Mouse (Mus musculus): ENCODE data around the gene Mon1a. TPM values are rescaled to one million over a fixed set of nuclear protein-coding genes. Genes with fewer than 3 reads are reported as not detected.

The Mon1a gene
- total RNA-seq (2012; rRNA removed), result 4.7 and 5.4 TPM in 2 replicates

DNA sequence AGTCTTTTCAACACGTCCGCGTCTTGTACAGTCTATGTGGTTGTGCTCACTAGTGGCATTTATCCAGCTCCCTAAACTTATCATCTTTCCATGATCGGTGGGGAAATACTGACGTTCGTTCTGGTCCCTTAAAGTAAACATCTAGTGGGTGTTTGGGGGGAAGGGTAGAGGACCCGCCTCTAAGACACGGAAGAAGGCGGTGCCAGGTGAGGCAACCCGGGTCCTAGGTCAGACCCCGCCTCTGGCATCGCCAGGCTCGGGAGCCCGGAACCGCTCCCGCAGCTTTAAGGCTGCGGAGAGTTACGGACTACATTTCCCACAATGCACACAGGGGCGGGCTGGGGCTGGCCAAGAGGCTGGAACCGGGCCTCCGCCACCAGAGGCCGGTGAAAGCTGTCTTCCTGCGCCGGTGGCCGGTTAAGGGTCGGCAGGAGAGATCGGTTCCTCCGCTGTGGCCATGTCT, at the start of gene Mon1a:
Gene Mon1a, plus strand, starts transcription at position 348 of the 463 bp plus-strand sequence.
- H3K27ac ChIP-seq (ENCODE audit: insufficient read depth, low read depth, low read length, poor library complexity, severe bottlenecking), result no peak within 1 kb of the TSS
- peak within 1 kb of the TSS; percentile 45; the same call in 1 of the 2 replicates for H3K9ac ChIP-seq (ENCODE audit: insufficient read depth, low read depth, low read length, poor library complexity, severe bottlenecking)
- H3K36me3 ChIP-seq (ENCODE audit: control insufficient read depth, insufficient read depth, low read length, poor library complexity, severe bottlenecking), result no peaks in the 10 kb centered on the region
- DNase-seq (ENCODE audit: low read depth, low spot score), result peak; percentile 77
- no peaks in the 10 kb centered on the region for H3K9me3 ChIP-seq (ENCODE audit: control insufficient read depth, insufficient read depth, low read depth, low read length)
- no peaks in the 10 kb centered on the region for H3K4me1 ChIP-seq (ENCODE audit: control insufficient read depth in 2 of 2, insufficient read depth in 2 of 2, low read length in 2 of 2, poor library complexity in 1 of 2)
- no peak for TF ChIP-seq ZNF384 (IDR thresholded peaks at IDR 0.05; ENCODE audit: low read depth, low read length)
- TF ChIP-seq HCFC1 (IDR thresholded peaks at IDR 0.05; ENCODE audit: borderline replicate concordance, insufficient read depth, low read length), result peak; percentile 89
- no peak for TF ChIP-seq ZC3H11A (IDR thresholded peaks at IDR 0.05; ENCODE audit: borderline replicate concordance, low read depth, low read length)
- peak within 1 kb of the TSS; percentile 71 to 80 for H3K4me3 ChIP-seq (ENCODE audit: insufficient read depth in 1 of 2, low read depth in 1 of 2, low read length in 2 of 2, poor library complexity in 1 of 2, severe bottlenecking in 1 of 2)
- in situ Hi-C loops (cut with MboI; ENCODE audit: low sequenced_read_pairs in 2 of 2, unreplicated experiment in 2 of 2), result no loop called here

- Histone ChIP-seq H3K4me1 (ENCODE audit: control insufficient read depth in 2 of 2, insufficient read depth in 2 of 2, low read length in 2 of 2, poor library complexity in 1 of 2) (no peaks in the 10 kb centered on the region), H3K4me3 (ENCODE audit: insufficient read depth in 1 of 2, low read depth in 1 of 2, low read length in 2 of 2, poor library complexity in 1 of 2, severe bottlenecking in 1 of 2) (no peak overlapping the region), H3K27ac (ENCODE audit: insufficient read depth, low read depth, low read length, poor library complexity, severe bottlenecking) (no peak overlapping the region), H3K9me3 (ENCODE audit: control insufficient read depth, insufficient read depth, low read depth, low read length) (no peaks in the 10 kb centered on the region), H3K36me3 (ENCODE audit: control insufficient read depth, insufficient read depth, low read length, poor library complexity, severe bottlenecking) (no peaks in the 10 kb centered on the region), H3K9ac (ENCODE audit: insufficient read depth, low read depth, low read length, poor library complexity, severe bottlenecking) (no peak overlapping the region)
- DNase-seq (ENCODE audit: low read depth, low spot score), result no peak
- TF ChIP-seq CHD2 (IDR thresholded peaks at IDR 0.05; ENCODE audit: low read depth, low read length) (no peak), ZC3H11A (IDR thresholded peaks at IDR 0.05; ENCODE audit: borderline replicate concordance, low read depth, low read length) (no peak), MAFK (IDR thresholded peaks at IDR 0.05; ENCODE audit: insufficient read depth, low read depth, low read length) (no peak), HCFC1 (IDR thresholded peaks at IDR 0.05; ENCODE audit: borderline replicate concordance, insufficient read depth, low read length) (no peak), ZNF384 (IDR thresholded peaks at IDR 0.05; ENCODE audit: low read depth, low read length) (no peak)
- in situ Hi-C loops (cut with MboI; ENCODE audit: low sequenced_read_pairs in 2 of 2, unreplicated experiment in 2 of 2), result no loop called here
Observed at GRCm38 (mm10) chr9:107838869-107839268, 49.1 kb upstream of the Mon1a start.

- DNase-seq (ENCODE audit: low read depth, low spot score), result no peak
- in situ Hi-C loops (cut with MboI; ENCODE audit: low sequenced_read_pairs in 2 of 2, unreplicated experiment in 2 of 2), result no loop called here
- no peak overlapping the region for H3K4me3 ChIP-seq (ENCODE audit: insufficient read depth in 1 of 2, low read depth in 1 of 2, low read length in 2 of 2, poor library complexity in 1 of 2, severe bottlenecking in 1 of 2)
- no peaks in the 10 kb centered on the region for H3K36me3 ChIP-seq (ENCODE audit: control insufficient read depth, insufficient read depth, low read length, poor library complexity, severe bottlenecking)
- H3K4me1 ChIP-seq (ENCODE audit: control insufficient read depth in 2 of 2, insufficient read depth in 2 of 2, low read length in 2 of 2, poor library complexity in 1 of 2), result no peaks in the 10 kb centered on the region
- H3K9ac ChIP-seq (ENCODE audit: insufficient read depth, low read depth, low read length, poor library complexity, severe bottlenecking), result no peak overlapping the region
- no peaks in the 10 kb centered on the region for H3K9me3 ChIP-seq (ENCODE audit: control insufficient read depth, insufficient read depth, low read depth, low read length)
- no peak overlapping the region for H3K27ac ChIP-seq (ENCODE audit: insufficient read depth, low read depth, low read length, poor library complexity, severe bottlenecking)
- TF ChIP-seq HCFC1 (IDR thresholded peaks at IDR 0.05; ENCODE audit: borderline replicate concordance, insufficient read depth, low read length), result no peak
- no peak for TF ChIP-seq CHD2 (IDR thresholded peaks at IDR 0.05; ENCODE audit: low read depth, low read length)
- no peak for TF ChIP-seq MAFK (IDR thresholded peaks at IDR 0.05; ENCODE audit: insufficient read depth, low read depth, low read length)
- TF ChIP-seq ZNF384 (IDR thresholded peaks at IDR 0.05; ENCODE audit: low read depth, low read length), result no peak
- no peak for TF ChIP-seq ZC3H11A (IDR thresholded peaks at IDR 0.05; ENCODE audit: borderline replicate concordance, low read depth, low read length)
Observed at GRCm38 (mm10) chr9:107842709-107843108, 45.2 kb upstream of the Mon1a start.

DNA sequence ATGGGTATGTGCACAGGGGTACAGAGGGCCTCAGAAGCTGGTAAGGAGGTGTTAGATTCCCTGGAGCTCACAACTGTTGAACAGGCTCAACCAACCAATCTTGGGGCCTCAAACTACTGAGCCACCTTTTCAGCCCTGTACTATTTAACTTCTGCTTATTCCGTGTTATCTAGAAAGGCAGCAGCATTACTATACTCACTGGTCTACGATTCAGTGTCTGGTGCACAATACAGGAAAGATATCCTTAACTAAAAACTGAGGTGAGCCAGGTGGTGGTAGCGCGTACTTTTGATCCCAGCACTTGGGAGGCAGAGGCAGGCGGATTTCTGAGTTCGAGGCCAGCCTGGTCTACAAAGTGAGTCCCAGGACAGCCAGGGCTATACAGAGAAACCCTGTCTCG, 39.0 kb upstream of the Mon1a start:
- H3K27ac ChIP-seq (ENCODE audit: insufficient read depth, low read depth, low read length, poor library complexity, severe bottlenecking), result no peak overlapping the region
- no peak overlapping the region for H3K4me3 ChIP-seq (ENCODE audit: insufficient read depth in 1 of 2, low read depth in 1 of 2, low read length in 2 of 2, poor library complexity in 1 of 2, severe bottlenecking in 1 of 2)
- in situ Hi-C loops (cut with MboI; ENCODE audit: low sequenced_read_pairs in 2 of 2, unreplicated experiment in 2 of 2), result no loop called here
- H3K9me3 ChIP-seq (ENCODE audit: control insufficient read depth, insufficient read depth, low read depth, low read length), result no peaks in the 10 kb centered on the region
- TF ChIP-seq MAFK (IDR thresholded peaks at IDR 0.05; ENCODE audit: insufficient read depth, low read depth, low read length) (no peak), ZC3H11A (IDR thresholded peaks at IDR 0.05; ENCODE audit: borderline replicate concordance, low read depth, low read length) (no peak), CHD2 (IDR thresholded peaks at IDR 0.05; ENCODE audit: low read depth, low read length) (no peak), HCFC1 (IDR thresholded peaks at IDR 0.05; ENCODE audit: borderline replicate concordance, insufficient read depth, low read length) (no peak), ZNF384 (IDR thresholded peaks at IDR 0.05; ENCODE audit: low read depth, low read length) (no peak)
- no peaks in the 10 kb centered on the region for H3K4me1 ChIP-seq (ENCODE audit: control insufficient read depth in 2 of 2, insufficient read depth in 2 of 2, low read length in 2 of 2, poor library complexity in 1 of 2)
- DNase-seq (ENCODE audit: low read depth, low spot score), result no peak
- peaks cover 3% of the 10 kb centered on the region; the same call in 1 of the 2 replicates for H3K36me3 ChIP-seq (ENCODE audit: control insufficient read depth, insufficient read depth, low read length, poor library complexity, severe bottlenecking)
- no peak overlapping the region for H3K9ac ChIP-seq (ENCODE audit: insufficient read depth, low read depth, low read length, poor library complexity, severe bottlenecking)

DNA sequence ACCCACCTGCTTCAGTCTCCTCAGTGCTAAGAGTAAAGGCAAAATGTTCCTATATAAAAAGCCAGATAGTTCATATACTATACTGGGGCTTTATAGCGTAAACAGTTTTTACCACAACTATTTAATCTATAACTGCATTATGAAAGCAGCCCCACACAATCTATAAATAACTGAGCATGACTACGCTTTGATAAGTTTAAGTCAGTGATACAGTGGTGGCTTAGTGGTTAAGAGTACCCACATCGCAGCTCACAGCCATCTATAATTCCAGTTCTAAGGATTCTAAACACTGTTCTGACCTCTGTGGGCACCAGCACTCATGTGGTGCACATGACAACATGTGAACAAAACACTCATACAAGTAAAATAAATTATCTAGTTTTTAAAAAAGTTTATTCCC, 29.6 kb upstream of the Mon1a start:
- in situ Hi-C loops (cut with MboI; ENCODE audit: low sequenced_read_pairs in 2 of 2, unreplicated experiment in 2 of 2), result no loop called here
- DNase-seq (ENCODE audit: low read depth, low spot score), result no peak
- H3K36me3 ChIP-seq (ENCODE audit: control insufficient read depth, insufficient read depth, low read length, poor library complexity, severe bottlenecking), result no peaks in the 10 kb centered on the region; the same call in 1 of the 2 replicates
- TF ChIP-seq ZNF384 (IDR thresholded peaks at IDR 0.05; ENCODE audit: low read depth, low read length) (no peak), MAFK (IDR thresholded peaks at IDR 0.05; ENCODE audit: insufficient read depth, low read depth, low read length) (no peak), ZC3H11A (IDR thresholded peaks at IDR 0.05; ENCODE audit: borderline replicate concordance, low read depth, low read length) (no peak), CHD2 (IDR thresholded peaks at IDR 0.05; ENCODE audit: low read depth, low read length) (no peak), HCFC1 (IDR thresholded peaks at IDR 0.05; ENCODE audit: borderline replicate concordance, insufficient read depth, low read length) (no peak)
- no peaks in the 10 kb centered on the region for H3K9me3 ChIP-seq (ENCODE audit: control insufficient read depth, insufficient read depth, low read depth, low read length)
- H3K27ac ChIP-seq (ENCODE audit: insufficient read depth, low read depth, low read length, poor library complexity, severe bottlenecking), result no peak overlapping the region
- H3K4me1 ChIP-seq (ENCODE audit: control insufficient read depth in 2 of 2, insufficient read depth in 2 of 2, low read length in 2 of 2, poor library complexity in 1 of 2), result no peaks in the 10 kb centered on the region
- no peak overlapping the region for H3K9ac ChIP-seq (ENCODE audit: insufficient read depth, low read depth, low read length, poor library complexity, severe bottlenecking)
- no peak overlapping the region for H3K4me3 ChIP-seq (ENCODE audit: insufficient read depth in 1 of 2, low read depth in 1 of 2, low read length in 2 of 2, poor library complexity in 1 of 2, severe bottlenecking in 1 of 2)

All from ES-E14 (cell line).